In the genomic region with DNA sequence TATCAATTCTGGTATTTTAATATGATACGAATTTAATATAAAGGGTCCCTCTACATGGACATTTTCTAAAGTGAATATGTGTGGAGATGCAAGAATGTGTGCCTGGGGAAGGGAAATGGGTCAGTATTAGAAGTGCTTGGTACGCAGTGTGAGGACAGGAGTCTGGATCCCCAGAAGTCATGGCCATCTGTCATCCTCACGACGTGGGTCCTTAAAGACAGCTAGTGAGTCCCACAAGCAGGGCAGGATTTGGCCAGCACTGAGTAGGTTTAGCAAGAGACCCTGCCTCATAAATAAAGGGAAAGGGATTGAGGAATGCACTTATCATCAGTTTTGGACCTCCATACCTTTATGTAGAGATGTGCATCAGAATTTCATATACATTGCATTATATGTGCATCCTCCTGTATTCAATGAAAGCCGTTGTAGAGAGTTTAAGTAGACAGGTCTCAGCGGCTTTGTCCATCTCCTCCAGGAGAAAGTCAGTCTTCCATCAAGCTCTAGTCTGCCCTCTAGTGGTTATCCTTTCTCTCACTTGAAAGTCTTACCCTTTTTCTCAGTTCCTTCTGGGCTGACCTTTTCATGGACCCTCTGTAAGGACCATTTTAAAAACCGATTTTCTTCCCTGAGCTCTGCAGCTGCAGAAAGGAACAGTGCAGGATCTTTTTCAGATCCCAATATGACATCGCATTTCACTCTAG, we compare ENCODE assay signal across 8 mouse cellular contexts.
A peak's percentile ranks its signal among the peaks of the same experiment; 100 is the strongest.
DNase-seq lines count a peak whose midpoint lies in the region; ATAC-seq and TF ChIP-seq lines count a peak whose summit lies in the region.

No protein-coding gene starts in this region.

- no peaks in the 10 kb centered on the region for H3K27me3 ChIP-seq in hindbrain, embryonic 11.5 days (ENCODE audit: control insufficient read depth, insufficient read depth, low read length)
- no peaks in the 10 kb centered on the region for H3K27me3 ChIP-seq in hindbrain, embryonic 10.5 days (ENCODE audit: insufficient read depth, poor library complexity, severe bottlenecking)
- no peaks in the 10 kb centered on the region for H3K27me3 ChIP-seq in lung, postnatal 0 days (replicated peaks; ENCODE audit: insufficient read depth, low read length)

- TF ChIP-seq EP300 in lung, postnatal 0 days (IDR thresholded peaks at IDR 0.05) = no peak

- H3K36me3 ChIP-seq in hindbrain, embryonic 11.5 days (ENCODE audit: control insufficient read depth, insufficient read depth, low read length) = no peaks in the 10 kb centered on the region
- H3K36me3 ChIP-seq in hindbrain, embryonic 10.5 days = no peaks in the 10 kb centered on the region
- no peaks in the 10 kb centered on the region for H3K36me3 ChIP-seq in lung, postnatal 0 days (ENCODE audit: insufficient read depth, low read length)

- TF ChIP-seq CTCF in lung, postnatal 0 days (IDR thresholded peaks at IDR 0.05) = peak; percentile 64

- DNase-seq in hindbrain, embryonic 11.5 days (ENCODE audit: low spot score) = peak; percentile 71
- DNase-seq in hindbrain, embryonic 10.5 days (ENCODE audit: low spot score) = no peak
- peak; percentile 47 for DNase-seq in lung, postnatal 0 days (ENCODE audit: low spot score)
- no peak for DNase-seq in lung, postnatal 4 days
- peak; percentile 6 to 14 for DNase-seq in cerebellum, postnatal 36 days
- DNase-seq in retina, embryonic 14.5 days (ENCODE audit: low spot score) = peak; percentile 86
- DNase-seq in urinary bladder, postnatal 36 days (ENCODE audit: low spot score in 2 of 2) = no peak

- no peaks in the 10 kb centered on the region for H3K9me3 ChIP-seq in hindbrain, embryonic 11.5 days (ENCODE audit: control insufficient read depth, low read length)
- H3K9me3 ChIP-seq in hindbrain, embryonic 10.5 days = no peaks in the 10 kb centered on the region
- H3K9me3 ChIP-seq in lung, postnatal 0 days (ENCODE audit: low read length) = no peaks in the 10 kb centered on the region

- no peaks in the 10 kb centered on the region for H3K4me1 ChIP-seq in hindbrain, embryonic 11.5 days (replicated peaks; ENCODE audit: control insufficient read depth, insufficient read depth, low read length)
- H3K4me1 ChIP-seq in hindbrain, embryonic 10.5 days (replicated peaks) = no peaks in the 10 kb centered on the region
- no peaks in the 10 kb centered on the region for H3K4me1 ChIP-seq in lung, postnatal 0 days (ENCODE audit: insufficient read depth, low read depth, low read length)

- no peak overlapping the region for H3K4me3 ChIP-seq in hindbrain, embryonic 11.5 days (ENCODE audit: low read depth, low read length)
- no peak overlapping the region for H3K4me3 ChIP-seq in hindbrain, embryonic 10.5 days
- H3K4me3 ChIP-seq in lung, postnatal 0 days (ENCODE audit: low read depth, low read length) = no peak overlapping the region

- H3K27ac ChIP-seq in hindbrain, embryonic 11.5 days (ENCODE audit: low read depth, low read length) = no peak overlapping the region
- no peak overlapping the region for H3K27ac ChIP-seq in hindbrain, embryonic 10.5 days
- H3K27ac ChIP-seq in lung, postnatal 0 days (ENCODE audit: low read length) = no peak overlapping the region

- H3K9ac ChIP-seq in hindbrain, embryonic 11.5 days (ENCODE audit: low read depth, low read length) = no peak overlapping the region
- H3K9ac ChIP-seq in lung, postnatal 0 days (replicated peaks; ENCODE audit: low read depth) = no peak overlapping the region

- no peak overlapping the region for H3K4me2 ChIP-seq in hindbrain, embryonic 11.5 days (replicated peaks; ENCODE audit: low read depth, low read length)
- no peak overlapping the region for H3K4me2 ChIP-seq in lung, postnatal 0 days (replicated peaks; ENCODE audit: low read depth, low read length)

- WGBS in hindbrain, embryonic 11.5 days = 56% methylated on average over 8 of the region's 8 CpGs
- WGBS in hindbrain, embryonic 10.5 days = 59% methylated on average over 8 of the region's 8 CpGs
- WGBS in lung, postnatal 0 days = 40% methylated on average over 8 of the region's 8 CpGs

- ATAC-seq in hindbrain, embryonic 11.5 days (ENCODE audit: low FRiP score) = no peak
- no peak for ATAC-seq in lung, postnatal 0 days
- no peak for ATAC-seq in monocyte, adult 5-6 weeks (replicated peaks; ENCODE audit: insufficient number of reproducible peaks, low FRiP score, low TSS enrichment, poor library complexity, severe bottlenecking)

Comparison
In these comparisons a context has a peak if more than half of its experiments do, and no peak if none do; other contexts are left out.
1. DNase-seq: peak in hindbrain, embryonic 11.5 days (single experiment), lung, postnatal 0 days (single experiment), cerebellum, postnatal 36 days (2 of 2) and retina, embryonic 14.5 days (single experiment); none in hindbrain, embryonic 10.5 days (single experiment), lung, postnatal 4 days (0 of 2) and urinary bladder, postnatal 36 days (0 of 2).